Mouse (Mus musculus) liver, embryonic 14.5 days (tissue): ENCODE measurements around the gene Srrd.

Experiments used
- CTCF ChIP-seq: IDR thresholded peaks from 2 replicates; pipeline ENCODE4 v1.5.1; 2016; ENCODE audit warnings: antibody characterized with exemption, low read depth, control low read depth
- EP300 ChIP-seq: IDR thresholded peaks from 2 replicates; pipeline ENCODE4 v1.6.1; 2016; ENCODE audit warnings: antibody characterized with exemption, low read depth

DNA sequence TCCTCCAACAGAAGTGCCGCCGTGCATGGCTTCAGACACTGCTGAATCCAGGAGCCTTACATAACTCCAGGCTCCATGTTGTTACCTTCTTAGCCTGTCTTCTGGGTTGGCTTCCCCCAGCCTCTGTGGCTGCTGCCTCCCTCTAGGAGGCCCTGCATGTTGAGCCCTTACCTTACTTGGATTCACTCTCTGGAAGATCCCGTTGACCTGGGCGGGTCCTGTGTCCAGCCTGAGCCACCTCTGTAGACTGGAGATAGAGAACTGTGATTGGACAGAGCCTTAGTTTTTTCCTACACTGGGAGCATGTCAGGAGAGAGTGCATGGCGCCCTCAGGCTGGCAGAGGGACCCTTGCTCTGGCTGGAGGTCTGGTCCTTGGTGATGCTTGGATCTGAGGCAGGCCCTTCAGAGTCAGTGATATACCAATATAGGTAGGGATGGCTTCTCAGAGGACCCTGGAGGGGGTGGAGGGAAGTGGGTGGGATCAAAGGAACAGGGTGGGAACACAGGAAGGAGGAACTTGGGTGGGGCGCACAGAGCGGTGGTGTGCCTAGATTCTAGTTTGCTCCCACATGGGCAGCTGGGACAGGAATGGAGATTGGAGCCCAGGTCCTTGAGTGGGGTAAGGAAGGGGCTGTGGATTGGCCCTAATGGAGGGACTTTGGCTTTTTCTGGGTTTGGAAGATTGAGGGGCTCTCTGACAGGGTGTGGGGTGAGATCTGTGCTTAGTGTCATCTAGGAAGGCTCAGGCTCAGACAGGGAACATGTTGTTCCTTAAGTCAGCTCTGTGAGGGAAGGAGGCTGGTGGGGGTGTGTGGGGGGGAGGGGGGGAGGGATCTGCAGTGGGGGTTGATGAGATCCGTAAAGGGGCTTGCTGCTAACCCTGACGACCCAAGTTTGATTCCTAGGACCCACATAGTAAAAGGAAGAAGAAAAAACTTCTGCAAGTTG is 54.4 kb downstream of the Srrd start:
- no peak for TF ChIP-seq CTCF
- no peak for TF ChIP-seq EP300
